Mouse (Mus musculus) embryonic fibroblast, embryonic 13.5 days (primary cell): ENCODE measurements around the gene Rnf41.

Experiments used
- CTCF ChIP-seq: IDR thresholded peaks from 2 replicates; pipeline ENCODE4 v1.5.1; 2011; ENCODE audit warnings: mild to moderate bottlenecking, control low read depth, low read length, moderate library complexity, borderline replicate concordance; ENCODE audit not compliant: insufficient read depth
- POLR2A ChIP-seq: IDR thresholded peaks from 2 replicates; pipeline ENCODE4 v1.6.1; 2011; ENCODE audit warnings: low read depth, mild to moderate bottlenecking, control low read depth, low read length, moderate library complexity

DNA sequence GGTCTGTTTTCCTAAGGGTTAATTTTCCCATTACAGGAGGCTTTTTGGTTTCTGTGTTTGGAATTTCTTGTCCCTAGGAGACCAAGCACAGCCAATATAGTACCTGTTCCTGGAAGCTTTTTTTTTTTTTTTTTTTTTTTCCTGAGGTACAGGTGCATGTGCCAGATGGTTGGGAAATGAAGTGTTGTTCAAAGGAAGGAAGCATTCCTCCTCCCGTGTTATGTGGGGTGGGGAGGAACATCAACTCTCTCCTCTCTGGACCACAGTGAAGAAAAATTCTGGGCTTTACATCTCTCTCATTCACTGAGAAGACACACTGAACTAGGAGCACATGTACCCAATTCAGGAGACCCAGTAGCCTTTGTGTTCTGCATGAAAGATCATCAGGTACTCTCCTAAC is 1.6 kb downstream of the Rnf41 start:
- TF ChIP-seq CTCF (no peak), POLR2A (no peak)
